Mouse (Mus musculus) lung, embryonic 15.5 days (tissue): ENCODE measurements around the gene Avpr2. TPM values are rescaled to one million over a fixed set of nuclear protein-coding genes. Genes with fewer than 3 reads are reported as not detected.
A peak's percentile ranks its signal among the peaks of the same experiment; 100 is the strongest.

Experiments used
- ATAC-seq: fragments of 200-750 bp; cut with Nextera tagmentation; 2 replicates; pipeline ENCODE4 v1.8.0; 2017; ENCODE audit warnings: moderate number of reproducible peaks, borderline replicate concordance; ENCODE audit not compliant: low FRiP score, low TSS enrichment; ENCODE audit errors: extremely low read depth
- H3K27ac ChIP-seq: fragments of 300-500 bp; sonication (generic); 2 replicates; pipeline ENCODE4 v1.5.1; 2015; ENCODE audit warnings: moderate library complexity, mild to moderate bottlenecking, inconsistent platforms
- H3K27me3 ChIP-seq: fragments of 300-500 bp; sonication (generic); 2 replicates; pipeline ENCODE4 v1.6.1; 2015; ENCODE audit warnings: inconsistent platforms
- H3K36me3 ChIP-seq: fragments of 300-500 bp; sonication (generic); 2 replicates; pipeline ENCODE4 v1.6.1; 2015; ENCODE audit warnings: inconsistent platforms
- H3K4me1 ChIP-seq: fragments of 300-500 bp; sonication (generic); 2 replicates; pipeline ENCODE4 v1.6.1; 2015; ENCODE audit warnings: inconsistent platforms
- H3K4me2 ChIP-seq: fragments of 300-500 bp; sonication (generic); 2 replicates; pipeline ENCODE4 v1.6.1; 2015; ENCODE audit warnings: inconsistent platforms, mild to moderate bottlenecking, moderate library complexity
- H3K4me3 ChIP-seq: fragments of 300-500 bp; sonication (generic); 2 replicates; pipeline ENCODE4 v1.5.1; 2015; ENCODE audit warnings: mild to moderate bottlenecking, inconsistent platforms
- H3K9ac ChIP-seq: fragments of 300-500 bp; sonication (generic); 2 replicates; pipeline ENCODE4 v1.6.1; 2015; ENCODE audit warnings: inconsistent platforms
- H3K9me3 ChIP-seq: fragments of 300-500 bp; sonication (generic); 2 replicates; pipeline ENCODE4 v1.6.1; 2016; ENCODE audit warnings: inconsistent platforms
- WGBS: fragments of 180-500 bp; shearing (Covaris S2); methylation state at CpG from one replicate; pipeline ENCODE4 v1.1.7; 2015; 5-methylcytosine and 5-hydroxymethylcytosine counted together
- polyA plus RNA-seq: library from polyadenylated mRNA; unstranded; fragments of >200 nt; fragmentation: Nextera tagmentation; extraction: Ambion mirVana; gene quantifications from 2 replicates; pipeline ENCODE4 v1.2.1, GENCODE M21; 2015

Gene Avpr2
- polyA plus RNA-seq, 1 experiment from 2014 or later, result 0.14 TPM

DNA sequence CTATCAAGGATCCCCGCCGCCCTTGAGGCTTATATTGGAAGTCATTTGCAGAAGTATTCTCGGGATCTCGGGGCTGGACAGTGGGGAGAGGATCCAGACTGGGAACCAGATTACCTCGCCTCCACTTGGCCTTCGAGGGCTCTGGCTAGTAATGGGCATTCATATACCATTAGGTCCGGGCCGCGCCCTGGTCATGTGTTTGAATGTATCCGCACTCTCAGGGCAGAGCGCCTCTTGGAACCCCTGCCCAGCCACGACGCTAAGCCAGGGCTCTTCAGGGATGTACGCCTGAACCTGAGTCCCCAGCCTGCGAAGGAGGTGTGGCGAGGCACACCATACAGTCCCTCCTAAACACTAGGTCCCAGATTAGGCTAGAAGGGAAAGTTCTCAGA lies 10.9 kb upstream of the Avpr2 start:
- Histone ChIP-seq H3K4me3 (peak overlapping the region; percentile 43), H3K36me3 (no peaks in the 10 kb centered on the region), H3K27me3 (peaks cover 13% of the 10 kb centered on the region; the same call in 1 of the 2 replicates), H3K9ac (no peak overlapping the region), H3K9me3 (no peaks in the 10 kb centered on the region), H3K4me2 (peak overlapping the region; percentile 76), H3K4me1 (no peaks in the 10 kb centered on the region), H3K27ac (no peak overlapping the region)
- WGBS, result 22% methylated on average over 16 of the region's 16 CpGs
- no peak for ATAC-seq

DNA sequence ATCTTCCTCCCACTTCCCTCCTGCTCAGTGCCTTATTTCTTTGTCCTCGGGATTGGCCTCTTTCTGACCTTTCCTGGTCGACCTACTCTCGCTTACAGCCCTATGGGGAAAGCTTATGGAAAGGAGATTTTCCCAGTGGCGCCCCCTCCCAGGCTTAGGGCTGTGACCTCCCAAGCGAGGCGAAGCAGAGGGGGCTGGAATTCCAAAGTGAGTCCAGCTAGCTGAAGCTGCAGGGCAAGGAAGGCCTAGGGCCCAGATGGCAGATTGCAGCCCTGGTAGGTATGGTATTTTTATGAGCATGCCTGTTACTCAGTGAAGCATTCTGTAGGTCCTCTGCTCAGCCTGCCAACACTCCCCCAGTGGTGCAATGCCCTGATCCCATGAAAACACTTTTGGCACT lies 10.4 kb upstream of the Avpr2 start:
- no peak overlapping the region for H3K4me3 ChIP-seq

DNA sequence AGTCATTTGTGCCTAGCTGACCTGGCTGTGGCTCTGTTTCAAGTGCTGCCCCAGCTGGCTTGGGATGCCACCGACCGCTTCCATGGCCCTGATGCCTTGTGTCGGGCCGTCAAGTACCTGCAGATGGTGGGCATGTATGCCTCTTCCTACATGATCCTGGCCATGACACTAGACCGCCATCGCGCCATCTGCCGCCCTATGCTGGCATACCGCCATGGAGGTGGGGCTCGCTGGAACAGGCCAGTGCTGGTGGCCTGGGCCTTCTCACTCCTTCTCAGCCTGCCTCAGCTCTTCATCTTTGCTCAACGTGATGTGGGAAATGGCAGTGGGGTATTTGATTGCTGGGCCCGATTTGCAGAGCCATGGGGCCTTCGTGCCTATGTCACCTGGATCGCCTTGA lies 931 bp downstream of the Avpr2 start:
- no peak overlapping the region for H3K4me3 ChIP-seq
- H3K4me1 ChIP-seq, result no peaks in the 10 kb centered on the region
- 85% methylated on average over 14 of the region's 14 CpGs for WGBS
- no peak overlapping the region for H3K27ac ChIP-seq
- no peaks in the 10 kb centered on the region for H3K9me3 ChIP-seq
- no peak overlapping the region for H3K9ac ChIP-seq
- no peaks in the 10 kb centered on the region for H3K36me3 ChIP-seq
- H3K27me3 ChIP-seq, result no peaks in the 10 kb centered on the region
- ATAC-seq, result no peak
- no peak overlapping the region for H3K4me2 ChIP-seq

More for the DNA sequence above, 10.4 kb upstream of the Avpr2 start:
- Histone ChIP-seq H3K4me2 (no peak overlapping the region), H3K27ac (no peak overlapping the region), H3K9me3 (no peaks in the 10 kb centered on the region), H3K4me1 (no peaks in the 10 kb centered on the region), H3K9ac (no peak overlapping the region), H3K27me3 (peaks cover 13% of the 10 kb centered on the region; the same call in 1 of the 2 replicates), H3K36me3 (no peaks in the 10 kb centered on the region)
- 27% methylated on average over 6 of the region's 6 CpGs for WGBS
- no peak for ATAC-seq

- ATAC-seq, result no peak
- no peak within 1 kb of the TSS for H3K4me3 ChIP-seq
- H3K27ac ChIP-seq, result no peak within 1 kb of the TSS
- no peak within 1 kb of the TSS for H3K9ac ChIP-seq
- H3K4me2 ChIP-seq, result no peak within 1 kb of the TSS
- no peaks in the 10 kb centered on the region for H3K36me3 ChIP-seq
- no peaks in the 10 kb centered on the region for H3K4me1 ChIP-seq
- WGBS, result 16% methylated on average over 2 of the region's 2 CpGs
- no peaks in the 10 kb centered on the region for H3K9me3 ChIP-seq
- no peaks in the 10 kb centered on the region for H3K27me3 ChIP-seq
These were observed 3.8 kb downstream of the Avpr2 start, which contains the start of gene L1cam for GRCm38 (mm10) chrX:73895719-73896118. L1cam (minus strand) TSS chrX:73896105.

- Histone ChIP-seq H3K36me3 (no peaks in the 10 kb centered on the region), H3K27ac (no peak overlapping the region), H3K9ac (no peak overlapping the region), H3K9me3 (no peaks in the 10 kb centered on the region), H3K4me3 (no peak overlapping the region), H3K27me3 (no peaks in the 10 kb centered on the region), H3K4me2 (no peak overlapping the region), H3K4me1 (no peaks in the 10 kb centered on the region)
- ATAC-seq, result no peak
- WGBS, result 60% methylated on average over 3 of the region's 3 CpGs
These were observed 6.1 kb downstream of the Avpr2 start for GRCm38 (mm10) chrX:73897959-73898358.

GRCm38 (mm10) chrX:73910049-73910448 lies 18.1 kb downstream of the Avpr2 start:
- Histone ChIP-seq H3K9ac (no peak overlapping the region), H3K36me3 (no peaks in the 10 kb centered on the region), H3K27ac (no peak overlapping the region), H3K27me3 (no peaks in the 10 kb centered on the region), H3K4me3 (no peak overlapping the region), H3K9me3 (no peaks in the 10 kb centered on the region), H3K4me1 (no peaks in the 10 kb centered on the region; the same call in 1 of the 2 replicates), H3K4me2 (no peak overlapping the region)
- ATAC-seq, result no peak
- WGBS, result 74% methylated on average over 1 of the region's 1 CpGs

- Histone ChIP-seq H3K4me3 (no peak overlapping the region), H3K4me2 (no peak overlapping the region)
These were observed 18.5 kb downstream of the Avpr2 start for GRCm38 (mm10) chrX:73910451-73910850.

DNA sequence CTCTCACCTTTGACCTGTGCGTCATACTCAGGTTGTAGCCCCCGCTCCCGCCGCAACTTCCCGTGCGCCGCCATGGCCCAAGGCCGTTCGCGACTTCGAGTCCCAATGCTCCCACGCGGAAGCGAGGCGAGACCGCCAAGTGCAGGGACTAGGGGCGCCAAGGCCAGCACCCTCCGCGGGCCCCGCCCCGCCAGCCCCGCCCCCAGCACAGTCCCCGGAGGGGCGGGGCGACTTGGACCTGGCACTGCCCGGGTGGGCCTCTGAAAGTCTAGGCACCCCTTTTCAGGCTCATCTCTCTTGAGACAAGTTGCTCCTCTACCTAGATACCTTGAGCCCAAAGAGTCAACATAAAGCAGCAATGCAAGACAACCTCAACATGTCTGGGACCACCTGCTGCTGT lies 19.3 kb downstream of the Avpr2 start:
- peak overlapping the region; percentile 7; the same call in 1 of the 2 replicates for H3K4me3 ChIP-seq
- no peak overlapping the region for H3K9ac ChIP-seq
- no peaks in the 10 kb centered on the region for H3K9me3 ChIP-seq
- ATAC-seq, result no peak
- peak overlapping the region; percentile 46 for H3K4me2 ChIP-seq
- H3K27me3 ChIP-seq, result no peaks in the 10 kb centered on the region
- no peaks in the 10 kb centered on the region; the same call in 1 of the 2 replicates for H3K4me1 ChIP-seq
- H3K27ac ChIP-seq, result no peak overlapping the region
- H3K36me3 ChIP-seq, result no peaks in the 10 kb centered on the region
- WGBS, result 29% methylated on average over 19 of the region's 26 CpGs

More at GRCm38 (mm10) chrX:73910451-73910850, 18.5 kb downstream of the Avpr2 start:
- no peaks in the 10 kb centered on the region; the same call in 1 of the 2 replicates for H3K4me1 ChIP-seq
- H3K9me3 ChIP-seq, result no peaks in the 10 kb centered on the region
- no peak overlapping the region for H3K27ac ChIP-seq
- no peak overlapping the region for H3K9ac ChIP-seq
- H3K27me3 ChIP-seq, result no peaks in the 10 kb centered on the region
- no peaks in the 10 kb centered on the region for H3K36me3 ChIP-seq
- ATAC-seq, result no peak

- Histone ChIP-seq H3K4me2 (no peak overlapping the region), H3K27ac (no peak overlapping the region)
- no peak for ATAC-seq
These were observed 19.7 kb downstream of the Avpr2 start for GRCm38 (mm10) chrX:73911588-73911987.

DNA sequence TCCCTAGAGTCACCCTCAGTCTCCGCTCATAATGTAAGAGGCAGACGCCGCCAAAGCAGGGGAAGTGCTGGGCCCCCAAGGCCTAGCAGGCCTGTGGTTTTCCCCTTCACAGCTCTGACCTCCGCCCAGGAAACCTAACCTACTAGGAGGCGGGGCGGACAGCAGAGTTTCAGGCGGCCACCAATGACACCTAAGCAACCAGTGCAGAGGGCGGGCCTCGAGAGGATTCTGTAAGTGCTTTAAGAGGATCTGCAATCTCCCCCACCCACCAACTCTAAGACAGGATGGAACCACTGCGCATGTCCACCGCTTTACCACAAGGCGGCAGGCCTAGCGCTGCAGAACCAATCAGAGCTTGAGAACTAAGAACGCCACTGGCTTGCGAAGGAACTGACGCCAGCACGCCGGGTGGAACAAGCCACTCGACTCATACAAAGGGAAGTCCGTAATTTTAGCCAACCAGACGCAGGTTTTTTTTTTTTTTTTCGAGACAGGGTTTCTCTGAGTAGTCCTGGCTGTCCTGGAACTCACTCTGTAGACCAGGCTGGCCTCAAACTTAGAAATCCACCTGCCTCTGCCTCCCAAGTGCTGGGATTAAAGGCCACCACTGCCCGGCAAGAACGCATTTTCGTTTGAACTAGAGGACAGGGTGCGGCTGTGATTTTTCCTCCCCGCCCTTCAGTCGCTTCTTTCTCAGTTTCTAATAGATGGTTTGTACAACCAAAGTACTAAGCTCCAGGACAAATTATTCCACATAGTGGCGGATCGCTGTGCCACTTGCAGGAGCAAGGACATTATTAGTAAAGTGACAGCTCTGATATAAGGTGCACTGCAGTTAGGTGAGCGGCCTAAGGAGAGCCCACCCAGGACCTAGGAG lies 23.2 kb downstream of the Avpr2 start:
- Histone ChIP-seq H3K4me2 (peak overlapping the region; percentile 48), H3K4me1 (no peaks in the 10 kb centered on the region; the same call in 1 of the 2 replicates), H3K27me3 (no peaks in the 10 kb centered on the region), H3K36me3 (peaks cover 8% of the 10 kb centered on the region; the same call in 1 of the 2 replicates), H3K9me3 (no peaks in the 10 kb centered on the region), H3K9ac (0 out of 2 replicates have a peak overlapping the region, but pooled peaks have one; percentile 4), H3K4me3 (peak overlapping the region; percentile 24; the same call in 1 of the 2 replicates), H3K27ac (peak overlapping the region; percentile 81)
- 25% methylated on average over 31 of the region's 31 CpGs for WGBS
- ATAC-seq, result peak; percentile 97

More at GRCm38 (mm10) chrX:73911588-73911987, 19.7 kb downstream of the Avpr2 start:
- Histone ChIP-seq H3K9me3 (no peaks in the 10 kb centered on the region), H3K36me3 (no peaks in the 10 kb centered on the region), H3K9ac (no peak overlapping the region), H3K4me3 (no peak overlapping the region), H3K27me3 (no peaks in the 10 kb centered on the region), H3K4me1 (no peaks in the 10 kb centered on the region; the same call in 1 of the 2 replicates)
- WGBS, result 83% methylated on average over 2 of the region's 2 CpGs

GRCm38 (mm10) chrX:73916945-73917344 lies 25.0 kb downstream of the Avpr2 start:
- Histone ChIP-seq H3K27ac (no peak overlapping the region), H3K9ac (no peak overlapping the region), H3K4me2 (no peak overlapping the region), H3K4me3 (no peak overlapping the region), H3K9me3 (no peaks in the 10 kb centered on the region), H3K27me3 (no peaks in the 10 kb centered on the region), H3K36me3 (peaks cover 8% of the 10 kb centered on the region; the same call in 1 of the 2 replicates), H3K4me1 (0 out of 2 replicates have a peak, but pooled peaks cover 4% of the 10 kb centered on the region)
- ATAC-seq, result no peak
- WGBS, result 79% methylated on average over 8 of the region's 8 CpGs

DNA sequence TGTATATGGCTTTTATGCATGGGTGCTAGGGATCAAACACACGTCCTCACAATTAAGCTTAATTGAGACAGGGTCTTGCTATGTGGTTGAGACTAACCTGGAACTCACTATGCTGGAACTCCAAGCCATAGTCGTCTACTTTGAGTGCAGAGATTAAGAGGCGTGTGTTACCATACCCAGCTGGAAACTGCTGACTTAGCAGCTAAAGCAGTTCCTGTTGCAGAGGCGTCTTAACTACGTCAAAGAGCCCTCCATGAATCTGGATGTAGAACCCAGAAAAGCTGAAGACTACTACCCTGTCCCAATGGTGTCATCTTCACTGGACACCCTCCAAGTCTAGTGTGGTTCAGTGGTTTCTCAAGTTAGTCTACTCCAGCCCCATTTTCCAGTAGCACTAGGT lies 26.7 kb downstream of the Avpr2 start:
- H3K36me3 ChIP-seq, result peaks cover 8% of the 10 kb centered on the region; the same call in 1 of the 2 replicates
- no peaks in the 10 kb centered on the region for H3K9me3 ChIP-seq
- H3K4me3 ChIP-seq, result no peak overlapping the region
- no peak overlapping the region for H3K27ac ChIP-seq
- H3K27me3 ChIP-seq, result no peaks in the 10 kb centered on the region
- ATAC-seq, result no peak
- WGBS, result 79% methylated on average over 5 of the region's 5 CpGs
- no peak overlapping the region for H3K9ac ChIP-seq
- no peak overlapping the region for H3K4me2 ChIP-seq
- H3K4me1 ChIP-seq, result 0 out of 2 replicates have a peak, but pooled peaks cover 4% of the 10 kb centered on the region
